9 mouse cellular contexts compared by ENCODE assay signal in the genomic region with DNA sequence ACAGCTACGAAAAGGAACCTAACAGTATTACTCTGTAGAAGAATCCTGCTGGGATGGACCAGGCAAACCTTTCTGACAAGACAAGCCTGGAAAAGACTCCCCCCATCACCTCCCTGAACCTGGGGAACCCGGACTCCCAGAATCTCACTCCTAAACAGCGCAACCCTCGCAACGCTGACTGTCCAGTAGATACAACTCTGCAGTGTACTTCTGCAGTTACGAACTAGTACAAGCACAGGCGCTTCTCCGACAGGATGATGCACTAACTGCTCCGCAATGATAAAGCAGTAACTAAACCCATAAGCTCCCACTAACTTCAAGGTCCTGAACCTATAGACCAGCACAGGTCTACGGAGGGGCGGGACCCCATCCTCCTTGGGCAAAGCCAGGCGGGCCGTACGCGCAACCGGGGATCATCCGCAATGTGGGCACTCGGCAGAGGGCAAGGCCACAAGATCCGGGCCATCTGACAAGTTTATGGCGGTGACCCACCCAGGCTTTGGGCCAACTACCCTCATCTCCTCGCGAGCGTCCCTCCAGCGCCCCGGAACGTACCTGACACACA.
A peak's percentile ranks its signal among the peaks of the same experiment; 100 is the strongest.
DNase-seq lines count a peak whose midpoint lies in the region; ATAC-seq and TF ChIP-seq lines count a peak whose summit lies in the region.
"Had no signal": no experiment of that assay in that cellular context is flagged by ENCODE, and none has a peak within 500 bp of the region (broad histone marks: within the 10 kb centered on the region; RNA-seq: fewer than 3 reads in every experiment).

No protein-coding gene starts in this region.

- no peaks in the 10 kb centered on the region; the same call in 1 of the 2 replicates for H3K27me3 ChIP-seq in cerebellum, adult 2 months (ENCODE audit: control insufficient read depth, insufficient read depth, low read length)
- peaks cover 30% of the 10 kb centered on the region for H3K27me3 ChIP-seq in lung, embryonic 16.5 days (ENCODE audit: control insufficient read depth, insufficient read depth, low read depth, low read length)
- peaks cover 16% of the 10 kb centered on the region for H3K27me3 ChIP-seq in limb, embryonic 11.5 days (ENCODE audit: control insufficient read depth, insufficient read depth, low read length)
- H3K27me3 ChIP-seq in stomach, embryonic 15.5 days (replicated peaks): peaks cover 30% of the 10 kb centered on the region

- no peaks in the 10 kb centered on the region for H3K9me3 ChIP-seq in lung, embryonic 16.5 days (ENCODE audit: control insufficient read depth, low read length)
- no peaks in the 10 kb centered on the region for H3K9me3 ChIP-seq in limb, embryonic 11.5 days (ENCODE audit: control insufficient read depth, low read length)
- no peaks in the 10 kb centered on the region for H3K9me3 ChIP-seq in stomach, embryonic 15.5 days

- H3K4me3 ChIP-seq in cerebellum, adult 2 months (replicated peaks; ENCODE audit: insufficient read depth, low read depth, low read length): peak overlapping the region; percentile 36
- peak overlapping the region; percentile 52 for H3K4me3 ChIP-seq in lung, embryonic 16.5 days (ENCODE audit: low read length)
- no peak overlapping the region for H3K4me3 ChIP-seq in lung, adult 2 months (replicated peaks; ENCODE audit: extremely low read depth, low read depth, low read length)
- H3K4me3 ChIP-seq in limb, embryonic 11.5 days (ENCODE audit: low read depth, low read length): peak overlapping the region; percentile 56
- peak overlapping the region; percentile 50 for H3K4me3 ChIP-seq in stomach, embryonic 15.5 days (replicated peaks)
- H3K4me3 ChIP-seq: erythroblast, embryonic 14.5 days had no signal

- 1% methylated on average over 26 of the region's 26 CpGs for WGBS in cerebellum, adult 2 months
- 1% methylated on average over 26 of the region's 26 CpGs for WGBS in lung, embryonic 16.5 days
- 2% methylated on average over 26 of the region's 26 CpGs for WGBS in lung, adult 2 months
- 1% methylated on average over 26 of the region's 26 CpGs for WGBS in limb, embryonic 11.5 days
- WGBS in stomach, embryonic 15.5 days: 2% methylated on average over 26 of the region's 26 CpGs

- ATAC-seq in lung, embryonic 16.5 days (ENCODE audit: low read depth): no peak
- ATAC-seq in limb, embryonic 11.5 days (ENCODE audit: insufficient number of reproducible peaks, low FRiP score, low TSS enrichment, low read depth): peak; percentile 63
- ATAC-seq in stomach, embryonic 15.5 days (ENCODE audit: insufficient read depth, low FRiP score, low read depth): 0 out of 2 replicates have a peak, but pooled peaks have one; percentile 14

- H3K9ac ChIP-seq in lung, embryonic 16.5 days (ENCODE audit: low read length): no peak overlapping the region; the same call in 1 of the 2 replicates
- peak overlapping the region; percentile 63 for H3K9ac ChIP-seq in limb, embryonic 11.5 days (ENCODE audit: low read length)
- H3K9ac ChIP-seq in stomach, embryonic 15.5 days: no peak overlapping the region

- peak overlapping the region; percentile 80 for H3K4me2 ChIP-seq in lung, embryonic 16.5 days (ENCODE audit: low read depth, low read length)
- H3K4me2 ChIP-seq in limb, embryonic 11.5 days (ENCODE audit: low read depth, severe bottlenecking): peak overlapping the region; percentile 98
- H3K4me2 ChIP-seq in stomach, embryonic 15.5 days: peak overlapping the region; percentile 96

- DNase-seq in cerebellum, adult 2 months: peak in 1 of 2 experiments; percentile 6
- DNase-seq in cerebellum, adult 9-10 months: no peak
- DNase-seq in lung, adult 2 months: no peak
- DNase-seq in limb, embryonic 11.5 days (ENCODE audit: low spot score): peak; percentile 61
- no peak for DNase-seq in urinary bladder, postnatal 25 days (ENCODE audit: low spot score)
- DNase-seq in gastrocnemius, postnatal 36 days: no peak

- TF ChIP-seq POLR2A in cerebellum, adult 2 months (IDR thresholded peaks at IDR 0.05; ENCODE audit: borderline replicate concordance, insufficient read depth, low read length): no peak
- TF ChIP-seq POLR2A in lung, adult 2 months (IDR thresholded peaks at IDR 0.05; ENCODE audit: borderline replicate concordance, extremely low read depth, low read depth, low read length): no peak

- no peak for TF ChIP-seq CTCF in cerebellum, adult 2 months (IDR thresholded peaks at IDR 0.05; ENCODE audit: borderline replicate concordance, insufficient read depth, low read depth, low read length)
- no peak for TF ChIP-seq CTCF in lung, adult 2 months (IDR thresholded peaks at IDR 0.05; ENCODE audit: insufficient read depth, low read length)

- no peak overlapping the region for H3K27ac ChIP-seq in cerebellum, adult 2 months (ENCODE audit: insufficient read depth, low read length)
- H3K27ac ChIP-seq in lung, embryonic 16.5 days (ENCODE audit: low read length): no peak overlapping the region
- H3K27ac ChIP-seq in limb, embryonic 11.5 days (replicated peaks; ENCODE audit: low read depth, low read length): no peak overlapping the region
- H3K27ac ChIP-seq in stomach, embryonic 15.5 days: no peak overlapping the region

- H3K36me3 ChIP-seq in lung, embryonic 16.5 days (ENCODE audit: control insufficient read depth, insufficient read depth, low read length): no peaks in the 10 kb centered on the region
- no peaks in the 10 kb centered on the region for H3K36me3 ChIP-seq in limb, embryonic 11.5 days (ENCODE audit: control insufficient read depth, insufficient read depth, low read length)
- H3K36me3 ChIP-seq in stomach, embryonic 15.5 days: no peaks in the 10 kb centered on the region

- intact Hi-C loops in gastrocnemius, postnatal 36 days (cut with DNase I): no loop called here

- no peaks in the 10 kb centered on the region; the same call in 1 of the 2 replicates for H3K4me1 ChIP-seq in cerebellum, adult 2 months (ENCODE audit: control insufficient read depth, insufficient read depth, low read length)
- no peaks in the 10 kb centered on the region for H3K4me1 ChIP-seq in lung, embryonic 16.5 days (replicated peaks; ENCODE audit: control insufficient read depth, insufficient read depth, low read length)
- no peaks in the 10 kb centered on the region for H3K4me1 ChIP-seq in lung, adult 2 months (ENCODE audit: control insufficient read depth, insufficient read depth, low read length)
- H3K4me1 ChIP-seq in limb, embryonic 11.5 days (ENCODE audit: control insufficient read depth, insufficient read depth, low read length): no peaks in the 10 kb centered on the region
- H3K4me1 ChIP-seq in stomach, embryonic 15.5 days: peaks cover 6% of the 10 kb centered on the region; the same call in 1 of the 2 replicates
